Mouse (Mus musculus) cerebellum, adult 2 months (tissue): ENCODE data around the gene Ankrd42.

Source experiments
- CTCF ChIP-seq: fragments of 200-500 bp; IDR thresholded peaks from 2 replicates; pipeline ENCODE4 v1.5.1; 2011; ENCODE audit warnings: low read depth, mild to moderate bottlenecking, control low read depth, low read length, moderate library complexity, borderline replicate concordance; ENCODE audit not compliant: insufficient read depth
- POLR2A ChIP-seq: fragments of 200-500 bp; IDR thresholded peaks from 2 replicates; pipeline ENCODE4 v1.6.1; 2011; ENCODE audit warnings: low read length, control low read depth, borderline replicate concordance; ENCODE audit not compliant: insufficient read depth

DNA sequence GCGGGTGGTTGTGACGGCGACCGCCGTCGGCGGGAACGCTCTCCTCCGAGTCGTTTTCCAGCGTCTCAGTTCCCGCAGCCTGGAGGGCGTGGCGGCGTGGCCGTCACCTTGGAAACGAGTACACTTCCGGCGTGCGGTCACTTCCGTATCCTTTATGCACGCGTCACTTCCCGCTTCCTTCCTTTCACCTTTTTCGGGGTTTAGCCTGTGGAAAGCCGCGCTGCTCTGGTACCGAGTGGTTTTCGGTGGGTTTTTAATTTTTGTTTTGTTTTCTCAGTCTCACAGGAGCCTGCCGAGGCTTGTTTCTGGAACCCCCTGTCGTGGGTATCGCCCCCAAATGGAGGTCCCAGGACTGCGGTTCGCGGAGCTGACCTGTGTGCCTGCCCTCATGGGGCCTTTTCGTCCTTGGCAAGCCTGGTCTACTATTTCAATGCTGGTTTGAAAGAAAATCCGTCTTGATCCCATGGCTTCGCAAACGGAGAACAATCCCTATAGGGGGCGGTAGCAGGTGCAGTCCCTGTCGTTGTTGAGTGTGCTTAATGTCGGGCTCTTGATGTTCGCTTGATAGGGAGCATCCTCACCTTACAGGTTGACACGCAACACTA is at the start of gene Ankrd42:
- TF ChIP-seq CTCF (no peak), POLR2A (peak; percentile 78; the same call in 1 of the 2 replicates)
